Mouse (Mus musculus) kidney, adult 2 months (tissue): ENCODE measurements around the gene Tldc1. TPM values are rescaled to one million over a fixed set of nuclear protein-coding genes. Genes with fewer than 3 reads are reported as not detected.

Experiments
- DNase-seq: peaks from one replicate; pipeline ENCODE4 v3.0.0; 2021
- H3K27ac ChIP-seq: fragments of 200-500 bp; 2 replicates; pipeline ENCODE4 v1.5.1; 2012; ENCODE audit warnings: low read depth, low read length, control low read depth, inconsistent platforms; ENCODE audit not compliant: insufficient read depth
- H3K27me3 ChIP-seq: fragments of 200-500 bp; replicated peaks from 2 replicates; pipeline ENCODE4 v1.6.1; 2012; ENCODE audit warnings: mild to moderate bottlenecking, moderate library complexity, low read length, inconsistent platforms; ENCODE audit not compliant: control insufficient read depth, insufficient read depth
- H3K36me3 ChIP-seq: fragments of 200-500 bp; 2 replicates; pipeline ENCODE4 v1.6.1; 2012; ENCODE audit warnings: mild to moderate bottlenecking, moderate library complexity, low read length, inconsistent platforms; ENCODE audit not compliant: control insufficient read depth, insufficient read depth
- H3K4me1 ChIP-seq: fragments of 200-500 bp; 2 replicates; pipeline ENCODE4 v1.6.1; 2011; ENCODE audit warnings: low read length; ENCODE audit not compliant: control insufficient read depth, insufficient read depth
- H3K4me3 ChIP-seq: fragments of 200-500 bp; 2 replicates; pipeline ENCODE4 v1.5.1; 2011; ENCODE audit warnings: mild to moderate bottlenecking, low read depth, low read length, control low read depth; ENCODE audit not compliant: insufficient read depth
- CTCF ChIP-seq: fragments of 200-500 bp; conservative IDR thresholded peaks from 2 replicates; pipeline ENCODE4 v1.5.1; 2011; ENCODE audit warnings: low read depth, mild to moderate bottlenecking, control low read depth, low read length, moderate library complexity, mixed read lengths; ENCODE audit not compliant: insufficient read depth, insufficient read length
- POLR2A ChIP-seq: fragments of 200-500 bp; IDR thresholded peaks from one replicate; pipeline ENCODE4 v1.6.1; 2011; ENCODE audit warnings: low read depth, low read length, control low read depth
- WGBS: fragments of 180-500 bp; shearing (Covaris S2); methylation state at CpG from one replicate; pipeline ENCODE4 v1.1.7; 2018; 5-methylcytosine and 5-hydroxymethylcytosine counted together
- polyA plus RNA-seq: library from polyadenylated mRNA; depleted of rRNA; stranded (reverse); fragments of >200 nt; gene quantifications from 2 replicates; pipeline ENCODE4 v1.2.3, GENCODE M21; 2012

Gene Tldc1
- polyA plus RNA-seq, 1 experiment: 11.6 TPM

DNA sequence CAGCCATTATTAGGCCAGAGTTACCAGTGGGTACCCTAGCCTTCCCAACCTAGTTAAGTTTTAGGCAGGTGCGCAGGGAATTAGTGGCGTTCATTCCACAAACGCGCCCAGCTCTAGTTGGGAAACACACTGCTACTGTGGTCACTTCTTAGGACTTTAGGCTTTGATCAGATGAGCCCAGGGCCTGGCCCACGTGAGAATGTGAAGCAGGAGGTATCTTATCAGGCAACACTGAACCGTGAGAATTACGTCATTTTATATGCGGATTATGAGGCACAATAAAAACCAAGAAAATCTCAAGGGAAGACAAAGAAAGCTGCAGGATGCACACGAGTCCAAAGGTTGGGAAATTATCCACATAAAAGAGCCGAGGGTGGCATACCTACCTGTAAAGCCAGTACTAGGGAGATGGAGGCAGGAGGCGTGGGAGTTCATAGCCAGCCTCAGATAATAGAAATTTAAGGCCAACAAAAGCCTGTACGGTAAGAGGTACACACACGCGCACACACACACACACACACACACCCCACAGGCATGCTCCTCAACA is 32.8 kb upstream of the Tldc1 start:
- Histone ChIP-seq H3K27me3 (no peaks in the 10 kb centered on the region), H3K4me1 (peaks cover 23% of the 10 kb centered on the region), H3K27ac (no peak overlapping the region), H3K36me3 (no peaks in the 10 kb centered on the region), H3K4me3 (no peak overlapping the region)
- DNase-seq: no peak
- WGBS: 78% methylated on average over 14 of the region's 14 CpGs
- TF ChIP-seq CTCF (no peak), POLR2A (no peak)

DNA sequence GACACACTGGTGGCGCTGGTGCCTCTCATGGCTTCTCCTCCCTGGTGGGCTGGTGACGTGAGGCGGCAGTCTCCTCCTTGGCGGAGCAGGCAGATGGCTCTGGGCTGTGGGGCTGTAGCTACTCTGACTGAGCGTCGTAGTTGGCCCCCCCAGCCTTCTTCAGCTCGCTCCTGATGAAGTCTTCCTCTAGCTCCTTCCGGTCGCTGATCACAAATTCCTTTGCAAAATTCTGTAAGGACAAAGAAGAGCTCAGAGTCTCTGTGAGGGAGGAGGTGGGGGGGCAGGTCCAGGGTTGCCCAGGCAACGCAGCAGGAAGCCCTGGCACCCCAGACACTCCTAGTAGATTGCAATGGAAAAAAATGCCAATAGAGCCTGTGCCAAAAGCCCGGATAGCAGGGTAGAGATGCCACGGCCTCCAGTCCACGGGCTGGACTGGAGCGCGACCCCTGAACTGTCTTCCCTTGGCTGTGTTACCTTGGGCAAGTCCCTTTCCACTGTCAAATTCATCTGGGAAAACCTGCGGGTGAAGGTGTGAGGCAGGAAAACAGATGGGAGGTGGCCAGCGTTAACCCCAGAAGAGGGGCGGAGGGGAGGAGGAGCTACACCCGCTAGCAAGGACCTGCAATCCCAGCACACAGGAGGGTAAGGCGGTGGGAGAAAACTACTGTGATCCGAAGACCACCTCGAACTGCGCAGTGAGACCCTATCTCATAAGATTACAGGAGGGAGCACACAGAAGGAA is 32.1 kb upstream of the Tldc1 start:
- H3K36me3 ChIP-seq: no peaks in the 10 kb centered on the region
- H3K4me3 ChIP-seq: no peak overlapping the region
- no peak overlapping the region for H3K27ac ChIP-seq
- DNase-seq: no peak
- 85% methylated on average over 23 of the region's 23 CpGs for WGBS
- H3K27me3 ChIP-seq: no peaks in the 10 kb centered on the region
- peaks cover 23% of the 10 kb centered on the region for H3K4me1 ChIP-seq
- TF ChIP-seq POLR2A (no peak), CTCF (no peak)

DNA sequence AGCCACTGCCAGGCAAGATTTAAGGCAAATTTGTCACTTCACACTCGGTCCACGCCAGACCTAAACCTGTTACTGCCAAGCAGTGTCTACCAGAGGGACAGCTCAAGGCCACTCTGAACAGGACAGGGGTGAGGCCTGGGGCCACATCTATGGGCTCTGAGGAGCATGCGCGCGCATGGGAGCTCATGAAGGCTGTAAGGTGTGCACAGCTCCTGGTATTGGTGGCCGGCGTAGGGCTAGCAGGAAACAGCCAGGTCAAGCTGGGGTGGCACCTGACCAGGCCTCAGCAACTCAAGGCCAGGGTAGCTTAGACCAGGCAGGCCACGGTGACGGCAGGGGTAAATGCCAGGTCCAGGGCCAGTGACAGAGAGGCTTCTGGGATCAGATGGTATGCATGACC is 31.4 kb upstream of the Tldc1 start:
- Histone ChIP-seq H3K27me3 (no peaks in the 10 kb centered on the region), H3K4me1 (peaks cover 23% of the 10 kb centered on the region), H3K36me3 (no peaks in the 10 kb centered on the region), H3K27ac (no peak overlapping the region), H3K4me3 (no peak overlapping the region)
- TF ChIP-seq CTCF (no peak), POLR2A (no peak)
- 94% methylated on average over 9 of the region's 9 CpGs for WGBS
- no peak for DNase-seq

- H3K4me3 ChIP-seq: no peak overlapping the region
- no peaks in the 10 kb centered on the region for H3K27me3 ChIP-seq
- no peak for TF ChIP-seq POLR2A
- no peak for TF ChIP-seq CTCF
- no peak for DNase-seq
- H3K4me1 ChIP-seq: peaks cover 16% of the 10 kb centered on the region
- no peaks in the 10 kb centered on the region for H3K36me3 ChIP-seq
- H3K27ac ChIP-seq: no peak overlapping the region
- 92% methylated on average over 4 of the region's 4 CpGs for WGBS
These were observed 29.5 kb upstream of the Tldc1 start for GRCm38 (mm10) chr8:119807687-119808086.

DNA sequence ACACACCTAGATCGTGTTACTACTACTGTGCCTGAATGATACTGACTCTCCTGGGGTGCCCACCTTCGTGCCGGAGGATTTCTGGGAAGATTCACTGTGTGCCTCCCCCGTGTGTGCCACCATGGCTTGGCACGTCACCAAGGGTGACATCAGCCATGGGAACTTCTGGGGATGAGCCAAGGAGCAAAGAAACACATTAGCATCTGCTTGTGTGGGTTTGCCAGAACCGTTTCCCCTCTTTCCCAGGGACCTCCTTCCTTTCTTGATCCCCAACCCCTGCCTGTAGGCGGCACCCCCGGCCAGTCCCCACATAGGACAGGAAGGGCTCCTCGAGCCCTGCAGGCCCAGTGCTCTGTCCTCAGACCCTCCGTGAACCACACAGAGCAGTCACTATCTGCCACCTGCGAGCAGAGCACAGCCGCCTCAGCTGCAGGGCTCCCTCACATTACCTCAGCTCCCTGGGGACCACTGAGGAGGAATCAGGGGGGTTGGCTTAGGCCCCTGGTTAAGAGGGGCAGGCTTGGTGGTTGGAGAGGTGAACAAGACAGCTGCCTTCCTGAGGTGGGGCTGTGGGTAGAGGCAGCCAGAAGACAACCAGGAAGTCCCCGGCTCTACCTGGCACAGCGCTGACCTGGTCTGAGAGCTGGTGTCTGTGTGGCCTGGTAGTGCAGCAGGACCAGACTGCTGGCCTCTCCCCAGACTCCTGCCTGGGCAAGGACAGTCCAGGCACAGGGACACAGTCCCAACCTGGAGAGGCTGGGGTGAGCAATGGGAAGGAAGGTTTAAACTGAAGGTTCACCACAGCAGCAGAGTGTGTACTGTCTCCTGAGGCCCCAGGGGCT is 28.4 kb upstream of the Tldc1 start:
- Histone ChIP-seq H3K4me3 (no peak overlapping the region), H3K27ac (no peak overlapping the region), H3K36me3 (no peaks in the 10 kb centered on the region), H3K4me1 (peaks cover 7% of the 10 kb centered on the region), H3K27me3 (no peaks in the 10 kb centered on the region)
- 59% methylated on average over 14 of the region's 14 CpGs for WGBS
- no peak for TF ChIP-seq CTCF
- no peak for TF ChIP-seq POLR2A
- DNase-seq: peak; percentile 54

- Histone ChIP-seq H3K27me3 (no peaks in the 10 kb centered on the region), H3K36me3 (no peaks in the 10 kb centered on the region), H3K27ac (no peak overlapping the region), H3K4me3 (no peak overlapping the region), H3K4me1 (peaks cover 3% of the 10 kb centered on the region; the same call in 1 of the 2 replicates)
- no peak for TF ChIP-seq POLR2A
- WGBS: 58% methylated on average over 8 of the region's 8 CpGs
- DNase-seq: peak; percentile 36
These were observed 27.1 kb upstream of the Tldc1 start for GRCm38 (mm10) chr8:119805275-119805674.

GRCm38 (mm10) chr8:119802592-119802991 is 24.4 kb upstream of the Tldc1 start:
- 92% methylated on average over 1 of the region's 1 CpGs for WGBS

More at GRCm38 (mm10) chr8:119802592-119802991, 24.4 kb upstream of the Tldc1 start:
- Histone ChIP-seq H3K27ac (no peak overlapping the region), H3K4me1 (peaks cover 9% of the 10 kb centered on the region; the same call in 1 of the 2 replicates), H3K36me3 (no peaks in the 10 kb centered on the region), H3K4me3 (no peak overlapping the region), H3K27me3 (no peaks in the 10 kb centered on the region)
- DNase-seq: no peak
- peak; percentile 34 for TF ChIP-seq CTCF
- TF ChIP-seq POLR2A: no peak
